In the genomic region with DNA sequence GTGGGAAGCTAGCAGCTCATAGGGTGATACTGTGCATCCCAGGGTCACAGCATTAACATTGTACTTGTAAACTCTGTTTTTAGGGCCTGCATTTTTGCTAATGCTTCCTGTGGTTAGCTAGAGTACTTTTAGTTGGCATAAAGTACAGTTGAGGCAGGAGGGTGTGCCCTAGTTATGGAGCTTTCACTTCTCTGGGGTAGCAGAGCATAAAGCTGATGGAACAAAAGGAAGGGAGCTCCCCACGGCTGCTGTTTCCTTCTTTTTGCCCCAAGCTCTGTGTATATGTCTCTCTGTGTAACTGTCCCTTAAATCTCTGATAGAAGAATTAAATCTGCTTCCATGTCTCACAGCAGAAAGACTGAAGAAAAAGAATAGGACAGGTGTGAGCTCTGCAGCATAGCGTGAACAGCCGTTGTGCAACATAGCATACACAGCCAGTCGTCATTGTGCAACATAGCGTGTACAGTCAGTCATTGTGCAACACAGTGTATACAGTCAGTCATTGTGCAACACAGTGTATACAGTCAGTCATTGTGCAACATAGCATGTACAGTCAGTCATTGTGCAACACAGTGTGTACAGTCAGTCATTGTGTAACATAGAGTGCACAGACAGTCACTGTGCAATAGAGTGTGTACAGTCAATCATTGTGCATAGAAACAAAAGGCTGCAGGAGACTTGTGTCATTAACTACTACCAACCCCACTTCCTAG, we compare ENCODE assay signal across 9 mouse cellular contexts. TPM values are rescaled to one million over a fixed set of nuclear protein-coding genes. Genes with fewer than 3 reads are reported as not detected.
DNase-seq lines count a peak whose midpoint lies in the region; ATAC-seq and TF ChIP-seq lines count a peak whose summit lies in the region.
"Had no signal": no experiment of that assay in that cellular context is flagged by ENCODE, and none has a peak within 500 bp of the region (broad histone marks: within the 10 kb centered on the region; RNA-seq: fewer than 3 reads in every experiment).

No protein-coding gene starts in this region.

- no peaks in the 10 kb centered on the region for H3K4me1 ChIP-seq in lung, postnatal 0 days (ENCODE audit: insufficient read depth, low read depth, low read length)
- H3K4me1 ChIP-seq in bone marrow, adult 2 months (ENCODE audit: control insufficient read depth, insufficient read depth, low read length), result no peaks in the 10 kb centered on the region; the same call in 1 of the 2 replicates
- H3K4me1 ChIP-seq in intestine, postnatal 0 days (replicated peaks; ENCODE audit: control insufficient read depth, insufficient read depth, low read length), result no peaks in the 10 kb centered on the region
- H3K4me1 ChIP-seq in midbrain, embryonic 16.5 days (ENCODE audit: control insufficient read depth, insufficient read depth, low read length), result no peaks in the 10 kb centered on the region
- H3K4me1 ChIP-seq: limb, embryonic 15.5 days had no signal

- TF ChIP-seq POLR2A in bone marrow, adult 2 months (IDR thresholded peaks at IDR 0.05; ENCODE audit: borderline replicate concordance, control insufficient read depth, low read depth, low read length), result no peak

- TF ChIP-seq EP300 in lung, postnatal 0 days (IDR thresholded peaks at IDR 0.05), result peak; percentile 89

- no peak overlapping the region for H3K4me2 ChIP-seq in lung, postnatal 0 days (replicated peaks; ENCODE audit: low read depth, low read length)
- no peak overlapping the region for H3K4me2 ChIP-seq in intestine, postnatal 0 days (replicated peaks; ENCODE audit: low read depth)
- no peak overlapping the region for H3K4me2 ChIP-seq in midbrain, embryonic 16.5 days (ENCODE audit: low read length)
- H3K4me2 ChIP-seq: limb, embryonic 15.5 days had no signal

- no peak overlapping the region for H3K9ac ChIP-seq in lung, postnatal 0 days (replicated peaks; ENCODE audit: low read depth)
- no peak overlapping the region for H3K9ac ChIP-seq in intestine, postnatal 0 days (ENCODE audit: low read depth, low read length)
- no peak overlapping the region for H3K9ac ChIP-seq in midbrain, embryonic 16.5 days (ENCODE audit: low read depth, low read length)
- H3K9ac ChIP-seq: limb, embryonic 15.5 days had no signal

- H3K9me3 ChIP-seq in lung, postnatal 0 days (ENCODE audit: low read length), result no peaks in the 10 kb centered on the region
- no peaks in the 10 kb centered on the region for H3K9me3 ChIP-seq in intestine, postnatal 0 days (ENCODE audit: control insufficient read depth)
- no peaks in the 10 kb centered on the region for H3K9me3 ChIP-seq in midbrain, embryonic 16.5 days (replicated peaks; ENCODE audit: control insufficient read depth, low read length, poor library complexity, severe bottlenecking)
- H3K9me3 ChIP-seq: limb, embryonic 15.5 days had no signal

- H3K27ac ChIP-seq in lung, postnatal 0 days (ENCODE audit: low read length), result no peak overlapping the region
- H3K27ac ChIP-seq in bone marrow, adult 2 months (ENCODE audit: control insufficient read depth, insufficient read depth, low read depth, low read length, poor library complexity), result 0 out of 2 replicates have a peak overlapping the region, but pooled peaks have one; percentile 24
- no peak overlapping the region for H3K27ac ChIP-seq in intestine, postnatal 0 days (ENCODE audit: low read depth, low read length)
- H3K27ac ChIP-seq in midbrain, embryonic 16.5 days (ENCODE audit: low read length), result no peak overlapping the region
- H3K27ac ChIP-seq: limb, embryonic 15.5 days had no signal

- peaks cover 13% of the 10 kb centered on the region for H3K36me3 ChIP-seq in lung, postnatal 0 days (ENCODE audit: insufficient read depth, low read length)
- peaks cover 4% of the 10 kb centered on the region for H3K36me3 ChIP-seq in intestine, postnatal 0 days (ENCODE audit: control insufficient read depth, insufficient read depth)
- H3K36me3 ChIP-seq in midbrain, embryonic 16.5 days (ENCODE audit: control insufficient read depth, insufficient read depth, low read length), result peaks cover 14% of the 10 kb centered on the region

- peak; percentile 78 for ATAC-seq in lung, postnatal 0 days
- peak; percentile 83 for ATAC-seq in intestine, postnatal 0 days
- ATAC-seq in midbrain, embryonic 16.5 days, result peak; percentile 66; the same call in 1 of the 2 replicates

- TF ChIP-seq CTCF in lung, postnatal 0 days (IDR thresholded peaks at IDR 0.05), result no peak
- TF ChIP-seq CTCF in bone marrow, adult 2 months (IDR thresholded peaks at IDR 0.05; ENCODE audit: control insufficient read depth, insufficient read depth, low read length), result no peak
- TF ChIP-seq CTCF in intestine, postnatal 0 days (IDR thresholded peaks at IDR 0.05; ENCODE audit: low read depth), result no peak

- WGBS in lung, postnatal 0 days, result 66% methylated on average over 5 of the region's 5 CpGs
- WGBS in bone marrow, adult 2 months, result 57% methylated on average over 5 of the region's 5 CpGs
- WGBS in intestine, postnatal 0 days, result 69% methylated on average over 5 of the region's 5 CpGs
- 95% methylated on average over 5 of the region's 5 CpGs for WGBS in midbrain, embryonic 16.5 days

- no peak overlapping the region for H3K4me3 ChIP-seq in lung, postnatal 0 days (ENCODE audit: low read depth, low read length)
- no peak overlapping the region for H3K4me3 ChIP-seq in bone marrow, adult 2 months (replicated peaks; ENCODE audit: control insufficient read depth, low read depth, low read length)
- no peak overlapping the region for H3K4me3 ChIP-seq in intestine, postnatal 0 days (ENCODE audit: low read depth, low read length)
- no peak overlapping the region for H3K4me3 ChIP-seq in midbrain, embryonic 16.5 days (ENCODE audit: low read depth, low read length)
- H3K4me3 ChIP-seq: limb, embryonic 15.5 days had no signal

- DNase-seq in lung, postnatal 0 days (ENCODE audit: low spot score), result peak; percentile 54
- no peak for DNase-seq in lung, postnatal 10 days
- DNase-seq in heart, adult 8-10 months (ENCODE audit: low spot score), result no peak
- DNase-seq in kidney, postnatal 4 days, result no peak
- DNase-seq: cerebellum, postnatal 36 days had no signal

- no peaks in the 10 kb centered on the region for H3K27me3 ChIP-seq in lung, postnatal 0 days (replicated peaks; ENCODE audit: insufficient read depth, low read length)
- H3K27me3 ChIP-seq in intestine, postnatal 0 days (replicated peaks; ENCODE audit: control insufficient read depth, insufficient read depth, low read length), result no peaks in the 10 kb centered on the region
- H3K27me3 ChIP-seq in midbrain, embryonic 16.5 days (ENCODE audit: control insufficient read depth, insufficient read depth, low read depth, low read length), result no peaks in the 10 kb centered on the region
- H3K27me3 ChIP-seq: limb, embryonic 15.5 days had no signal

RNA-seq across cellular contexts. Expression of a gene that starts 25.5 kb away (rescaled TPM):
- 15.1 and 16.5 TPM in 2 replicates for polyA plus RNA-seq in lung, postnatal 0 days (2015; fragmentation: Nextera tagmentation; extraction: Ambion mirVana)
- polyA plus RNA-seq in bone marrow, adult 2 months (2011; ENCODE audit: insufficient read depth, insufficient read length, low replicate concordance, missing spikeins), result 8.5 and 9.3 TPM in 2 replicates
- polyA plus RNA-seq in intestine, postnatal 0 days (2015; fragmentation: Nextera tagmentation; extraction: Ambion mirVana), result 17.8 and 18.7 TPM in 2 replicates
- 58.4 and 61.9 TPM in 2 replicates for polyA plus RNA-seq in midbrain, embryonic 16.5 days (2015; fragmentation: Nextera tagmentation; extraction: Ambion mirVana)
- 10 to 100 TPM in 3 of 4 experiments, 1 to 10 TPM in 1; 9.5 to 12.8 (median 11.5) TPM for total RNA-seq in heart, adult 8-10 months (2022)

RNA-seq across cellular contexts. Expression of a gene that starts 25.5 kb away (rescaled TPM):
- polyA plus RNA-seq in lung, postnatal 0 days (2015; fragmentation: Nextera tagmentation; extraction: Ambion mirVana), result 190 and 200 TPM in 2 replicates
- 164 and 180 TPM in 2 replicates for polyA plus RNA-seq in bone marrow, adult 2 months (2011; ENCODE audit: insufficient read depth, insufficient read length, low replicate concordance, missing spikeins)
- polyA plus RNA-seq in intestine, postnatal 0 days (2015; fragmentation: Nextera tagmentation; extraction: Ambion mirVana), result 126 and 142 TPM in 2 replicates
- 226 and 241 TPM in 2 replicates for polyA plus RNA-seq in midbrain, embryonic 16.5 days (2015; fragmentation: Nextera tagmentation; extraction: Ambion mirVana)
- 10 to 100 TPM; 32.2 to 45.6 (median 37.9) TPM for total RNA-seq in heart, adult 8-10 months (2022)
